Mouse (Mus musculus) heart, postnatal 14 days (tissue): ENCODE measurements around the gene Arhgap8. TPM values are rescaled to one million over a fixed set of nuclear protein-coding genes. Genes with fewer than 3 reads are reported as not detected.
"Not testable (repeated sequence)": the region's sequence is repeated elsewhere in the genome, so short reads cannot be mapped to it uniquely, and the experiment has no call there.

ENCODE experiments used
- DNase-seq, 2 experiments: peaks; one replicate each; pipeline ENCODE4 v3.0.0; 2021 to 2022
- intact Hi-C: fragments of 180-260 bp; cut with DNase I; formaldehyde crosslinking; loops from one replicate; pipeline ENCODE4 v1.15.1; 2025
- total RNA-seq, 2 experiments: library from RNA; stranded (reverse); gene quantifications; 2 replicates each; pipeline ENCODE4 v1.2.3; 2021

Gene Arhgap8
- total RNA-seq, 2 experiments from 2014 or later = 0.86 to 2.6 TPM

DNA sequence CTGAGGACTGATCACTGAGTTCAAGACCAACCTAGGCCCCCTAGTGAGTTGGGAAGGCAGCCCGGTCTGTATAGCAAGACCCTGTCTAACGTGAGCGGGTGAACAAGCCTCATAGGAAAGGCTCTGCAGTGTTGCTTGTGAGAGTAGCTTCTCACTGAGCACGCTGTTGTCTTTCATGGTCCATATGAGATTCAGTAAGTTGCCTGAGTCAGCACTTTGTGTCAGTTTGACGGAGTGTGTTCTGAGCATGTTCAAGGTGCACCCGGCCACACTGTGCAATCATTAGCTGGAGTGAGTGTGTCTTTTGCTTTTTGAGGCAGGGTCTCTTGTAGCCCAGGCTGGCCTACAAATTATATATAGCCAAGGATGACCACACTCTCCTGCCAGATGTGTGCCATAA is 28.3 kb upstream of the Arhgap8 start:
- DNase-seq = no peak
- intact Hi-C loops = no loop called here

DNA sequence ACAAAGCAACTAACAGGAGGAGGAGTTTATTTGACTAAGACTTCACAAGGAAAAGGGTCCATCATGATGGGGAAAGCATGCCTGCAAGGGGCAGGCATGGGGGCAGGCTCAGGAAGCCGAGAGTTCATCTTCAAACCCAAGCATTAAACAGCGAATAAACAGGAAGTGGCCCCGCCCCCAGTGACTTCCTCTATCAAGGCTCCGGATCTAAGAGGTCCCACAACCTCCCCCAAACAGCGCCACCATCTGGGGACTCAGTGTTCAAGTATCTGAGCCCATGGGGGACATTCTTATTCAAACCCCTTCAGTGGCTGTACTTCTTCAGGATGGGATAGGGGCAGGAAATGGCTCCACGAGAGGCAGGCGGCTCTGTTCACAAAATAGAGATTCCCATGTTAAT is 27.2 kb upstream of the Arhgap8 start:
- no peak for DNase-seq
- intact Hi-C loops = no loop called here

DNA sequence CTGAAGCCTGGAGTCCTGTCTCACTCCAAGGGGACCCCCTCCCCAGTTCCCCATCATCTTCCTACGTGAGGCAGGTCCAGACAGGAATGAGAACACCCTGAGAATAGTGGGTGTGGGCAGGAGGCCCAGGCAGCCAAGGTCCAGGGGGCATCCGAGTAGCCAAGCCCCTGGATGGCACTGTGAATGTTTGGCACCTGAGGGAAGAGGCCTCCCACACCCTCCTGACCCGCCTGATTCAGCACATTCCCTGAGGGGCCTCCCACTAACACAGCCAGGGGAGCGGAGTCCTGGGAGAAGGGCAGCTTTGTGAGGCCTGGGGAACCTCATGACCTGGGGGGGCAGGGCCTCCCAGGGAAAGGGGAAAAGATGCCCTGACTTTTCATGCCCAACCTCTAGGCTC is 23.8 kb upstream of the Arhgap8 start:
- DNase-seq = no peak
- intact Hi-C loops = no loop called here

DNA sequence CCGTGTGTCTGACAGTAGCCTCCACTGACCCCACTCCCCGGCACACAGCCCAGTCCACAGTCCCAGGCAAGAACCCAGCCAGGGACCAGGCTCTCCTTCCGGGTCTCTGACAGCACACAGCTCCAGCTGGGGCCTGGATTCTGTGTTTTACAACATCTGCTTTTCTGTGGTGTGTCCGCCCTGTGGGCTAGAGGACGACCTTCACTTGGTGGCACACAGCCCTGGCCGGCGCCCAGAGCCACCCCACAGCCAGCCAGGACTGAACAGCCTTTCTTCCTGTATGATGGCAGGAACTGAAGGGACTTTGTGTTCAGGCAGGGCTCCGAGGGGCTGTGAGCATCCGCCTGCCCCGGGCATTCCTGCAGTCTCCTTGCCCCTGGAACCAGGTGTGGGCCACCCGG is 22.2 kb upstream of the Arhgap8 start:
- DNase-seq = peak; percentile 79 to 82
- intact Hi-C loops = no loop called here

DNA sequence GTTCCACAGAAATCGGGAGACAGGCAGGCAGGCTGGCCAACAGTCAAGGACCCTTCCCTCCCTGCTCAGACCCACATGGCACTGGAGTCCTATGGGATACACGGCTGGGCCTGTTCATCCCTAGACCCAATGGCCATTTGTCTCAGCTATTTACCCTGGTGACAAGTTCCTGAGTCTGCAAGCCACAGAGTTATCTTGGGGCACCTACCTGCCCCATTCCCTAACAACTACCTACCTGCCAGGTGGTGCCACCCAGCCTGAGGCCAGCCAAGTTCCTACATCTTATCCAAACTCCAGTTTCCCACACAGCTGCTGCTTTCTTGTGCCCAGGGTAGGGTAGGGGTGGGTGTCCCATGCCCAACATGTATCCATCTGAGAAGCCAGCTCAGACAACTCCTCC is 21.7 kb upstream of the Arhgap8 start:
- DNase-seq = no peak
- intact Hi-C loops = no loop called here

DNA sequence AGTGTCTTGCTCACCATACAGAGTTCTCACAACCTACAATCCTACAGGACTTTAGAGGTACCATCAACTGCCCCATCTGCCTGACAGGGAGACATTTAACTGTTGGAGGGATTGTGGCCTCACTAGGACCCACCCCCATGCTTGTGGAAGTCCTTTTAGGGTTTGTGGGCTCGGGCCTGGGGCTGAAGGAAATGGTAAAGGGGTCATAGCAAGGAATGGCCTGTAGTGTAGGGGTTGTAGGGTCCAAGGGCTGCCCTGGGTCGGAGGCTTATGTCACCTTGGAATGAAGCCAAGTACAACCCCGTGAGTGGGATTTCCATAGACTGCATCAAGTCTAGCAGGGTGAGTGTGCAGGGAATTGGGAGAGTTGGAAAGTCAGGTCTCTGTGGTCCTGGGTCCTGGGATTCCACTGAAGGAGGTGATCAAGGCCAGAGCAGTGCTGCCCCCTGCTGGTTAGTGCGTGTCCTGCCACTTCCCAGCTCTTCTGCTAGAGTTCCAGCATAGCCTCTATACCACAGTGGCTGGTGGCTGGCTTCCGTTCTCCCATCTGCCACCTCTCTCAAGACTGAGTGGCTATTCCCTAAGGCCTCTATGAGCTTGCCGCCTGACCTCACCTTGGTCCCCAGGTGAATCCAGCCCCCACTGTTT is 19.6 kb upstream of the Arhgap8 start:
- intact Hi-C loops = loop anchor here (1.0 kb wide), 1 partner anchor 29 kb away; no protein-coding TSS in a partner anchor
- peak; percentile 79 to 80 for DNase-seq

DNA sequence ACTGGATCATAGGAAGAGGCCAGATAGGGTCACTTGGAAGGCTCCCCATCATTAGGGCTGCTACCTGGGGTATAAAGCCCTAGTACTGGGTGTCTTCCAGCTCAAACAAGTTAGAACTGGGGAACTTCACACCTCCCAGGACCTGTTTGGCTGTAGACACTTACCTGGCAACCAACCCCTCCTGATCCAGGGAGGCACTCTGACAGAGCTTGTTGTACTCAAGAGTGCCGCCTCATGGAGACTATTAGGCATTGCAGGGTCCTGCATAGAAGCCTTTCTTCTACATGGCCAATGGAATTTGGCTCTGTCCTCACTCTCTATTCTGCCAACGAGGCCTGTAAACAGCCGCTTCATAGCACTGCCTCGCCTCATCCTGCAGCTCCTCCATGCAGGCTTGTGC is 17.9 kb upstream of the Arhgap8 start:
- DNase-seq = peak; percentile 44 to 71
- intact Hi-C loops = no loop called here

DNA sequence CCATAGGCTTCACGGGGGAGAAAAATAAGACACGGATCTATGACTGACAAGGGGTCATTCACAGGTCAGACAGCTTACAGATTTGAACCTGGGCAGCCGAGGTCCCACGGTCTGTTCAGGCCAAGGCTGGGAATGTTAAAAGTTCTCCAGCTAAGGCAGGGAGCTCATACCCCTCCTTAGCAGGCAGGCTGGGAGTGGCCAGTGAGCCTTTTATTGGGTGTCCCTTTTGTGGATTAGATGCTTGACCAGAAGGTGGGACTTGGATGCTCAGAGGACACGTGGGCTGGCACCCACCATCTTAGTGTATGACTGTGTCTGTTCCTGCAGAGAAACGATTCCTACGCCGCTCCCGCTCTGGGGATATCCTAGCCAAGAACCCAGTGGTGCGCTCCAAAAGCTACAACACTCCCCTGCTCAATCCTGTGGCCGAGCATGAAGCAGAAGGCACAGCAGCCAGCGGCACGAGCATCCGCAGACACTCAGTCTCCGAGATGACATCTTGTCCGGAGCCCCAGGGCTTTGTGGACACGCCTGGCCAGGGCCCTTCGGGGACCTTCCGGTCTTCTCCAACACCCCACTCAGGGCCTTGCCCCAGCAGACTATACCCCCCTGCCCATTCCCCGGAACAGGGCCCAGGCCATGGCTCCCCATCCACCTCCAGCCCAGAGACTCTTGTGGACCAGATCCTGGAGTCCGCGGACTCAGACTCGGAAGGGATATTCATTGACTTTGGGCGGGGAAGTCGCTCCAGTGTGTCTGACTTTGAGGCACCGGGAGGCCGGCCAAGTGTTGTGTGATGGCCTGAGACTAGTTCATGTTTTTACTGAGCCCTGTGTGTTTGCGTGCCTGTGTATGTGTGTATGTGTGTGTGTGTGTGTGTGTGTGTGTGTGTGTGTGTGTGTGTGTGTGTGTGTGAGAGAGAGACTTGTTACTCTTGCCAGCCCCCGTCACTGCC is 17.2 kb upstream of the Arhgap8 start:
- DNase-seq = peak in 1 of 2 experiments; percentile 30
- intact Hi-C loops = no loop called here

DNA sequence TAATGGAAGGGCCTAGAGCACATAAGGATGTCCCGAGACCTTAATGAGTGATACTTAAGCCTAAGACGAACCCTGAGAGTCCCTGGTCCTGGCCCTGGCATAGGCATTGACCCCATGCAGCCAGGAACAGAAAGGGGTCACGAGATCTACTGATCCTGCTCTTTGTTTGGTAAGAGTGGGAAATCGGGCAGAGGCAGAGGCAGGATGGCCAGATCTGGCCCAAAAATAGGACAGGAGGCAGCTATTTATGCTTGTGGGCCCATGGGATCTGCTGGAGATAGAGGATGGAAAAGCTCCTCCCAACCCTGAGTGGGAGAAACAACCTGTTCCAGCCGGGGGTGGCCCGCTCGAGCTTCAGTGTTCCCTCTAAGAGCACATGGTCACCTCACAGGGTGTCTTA is 15.9 kb upstream of the Arhgap8 start:
- no peak for DNase-seq
- intact Hi-C loops = no loop called here

DNA sequence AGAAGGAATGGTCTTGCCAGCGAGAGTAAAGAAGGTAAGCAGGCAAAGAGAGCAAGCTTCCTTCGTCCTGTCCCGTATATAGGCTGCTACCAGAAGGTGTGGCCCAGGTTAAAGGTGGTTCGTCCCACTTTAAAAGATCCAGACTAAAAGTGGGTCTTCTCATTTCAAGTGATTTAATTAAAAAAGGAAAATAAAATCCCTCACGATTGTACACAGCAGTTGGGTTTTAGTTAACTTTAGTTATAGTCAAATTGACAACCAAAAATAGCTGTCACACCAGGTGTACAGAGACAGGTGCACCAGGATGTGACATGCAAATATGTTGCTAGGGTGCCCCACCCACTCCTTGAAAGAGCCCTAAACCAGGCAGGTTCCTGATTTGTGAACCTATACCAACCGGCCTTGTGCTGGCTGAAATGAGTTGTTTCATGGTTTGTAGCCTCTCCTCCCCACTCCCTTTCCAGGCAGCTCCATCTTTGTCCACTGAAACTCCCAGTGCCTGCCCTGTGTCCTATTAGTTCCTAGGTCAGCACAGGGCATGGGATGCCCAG is 14.4 kb upstream of the Arhgap8 start:
- intact Hi-C loops = no loop called here

DNA sequence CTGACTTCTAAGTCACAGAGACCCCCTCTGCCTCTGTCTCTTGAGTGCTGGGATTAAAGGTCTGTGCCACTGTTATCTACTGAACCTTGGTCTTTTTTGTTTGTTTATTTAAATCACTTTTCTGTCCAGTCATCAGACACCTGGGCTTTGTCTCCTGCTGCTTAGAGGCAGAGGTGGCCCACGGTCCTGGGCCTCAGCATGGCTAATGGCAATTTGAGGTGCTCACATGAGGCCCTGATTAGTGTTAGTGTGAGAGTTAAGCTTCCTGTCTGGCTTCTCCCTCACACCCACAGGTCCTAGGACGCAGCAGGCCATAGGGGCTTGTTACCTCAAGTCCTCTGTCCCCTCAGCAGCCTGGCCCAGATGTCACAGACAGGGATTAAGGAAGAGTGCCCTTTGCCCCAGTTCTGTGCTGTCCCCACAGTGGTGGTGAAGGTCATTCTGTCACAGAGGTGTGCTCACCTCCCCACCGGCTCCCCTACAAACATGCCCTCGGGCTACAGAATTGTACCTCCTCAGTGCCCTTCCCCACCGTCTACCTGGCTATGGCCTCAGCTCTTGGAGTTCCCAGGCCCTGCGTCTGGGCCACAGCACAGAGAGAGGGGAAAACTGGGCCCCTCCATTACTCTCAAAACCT is 12.8 kb upstream of the Arhgap8 start:
- intact Hi-C loops = no loop called here

More for the DNA sequence above, 14.4 kb upstream of the Arhgap8 start:
- no peak for DNase-seq

DNA sequence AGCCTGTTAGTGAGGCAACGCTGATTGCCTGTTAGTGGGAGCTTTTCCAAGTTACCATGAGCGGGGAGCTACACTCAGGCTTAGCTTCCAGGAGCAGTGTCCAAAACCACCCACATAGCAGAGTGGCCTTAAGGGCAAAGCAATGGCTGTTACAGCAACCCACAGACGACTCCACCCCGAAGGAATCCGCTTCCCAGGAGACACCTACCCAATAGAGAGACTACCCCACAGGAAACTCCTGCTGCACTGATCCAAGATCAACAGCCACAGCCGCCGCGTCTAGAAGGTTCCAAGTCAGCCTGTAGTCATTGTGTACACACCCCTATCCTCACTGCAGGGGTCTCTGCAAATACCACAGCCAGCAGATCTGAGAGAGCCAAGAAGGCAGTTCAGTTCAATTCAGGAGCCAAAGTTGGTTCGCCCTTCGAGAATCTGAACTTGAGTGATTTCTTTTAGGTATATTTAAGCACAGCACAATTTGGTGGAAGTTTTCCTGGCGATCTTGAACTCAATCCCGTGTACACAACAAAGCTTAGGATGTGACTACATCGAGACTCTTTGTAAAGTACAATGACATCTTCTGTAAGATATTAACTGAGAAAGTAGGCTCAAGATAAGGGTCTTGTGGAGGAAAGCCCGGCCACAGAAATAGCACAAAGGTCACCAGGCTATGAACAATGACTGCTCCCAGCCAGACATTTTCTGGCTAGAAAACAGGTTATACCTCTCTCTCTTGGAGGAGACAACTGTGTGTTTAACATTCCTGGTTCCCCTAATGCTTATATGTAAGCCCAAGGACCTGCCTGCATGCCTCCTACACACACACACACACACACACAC is 7.1 kb upstream of the Arhgap8 start:
- intact Hi-C loops = no loop called here
- DNase-seq = peak; percentile 40 to 43

More for the DNA sequence above, 12.8 kb upstream of the Arhgap8 start:
- DNase-seq = no peak

DNA sequence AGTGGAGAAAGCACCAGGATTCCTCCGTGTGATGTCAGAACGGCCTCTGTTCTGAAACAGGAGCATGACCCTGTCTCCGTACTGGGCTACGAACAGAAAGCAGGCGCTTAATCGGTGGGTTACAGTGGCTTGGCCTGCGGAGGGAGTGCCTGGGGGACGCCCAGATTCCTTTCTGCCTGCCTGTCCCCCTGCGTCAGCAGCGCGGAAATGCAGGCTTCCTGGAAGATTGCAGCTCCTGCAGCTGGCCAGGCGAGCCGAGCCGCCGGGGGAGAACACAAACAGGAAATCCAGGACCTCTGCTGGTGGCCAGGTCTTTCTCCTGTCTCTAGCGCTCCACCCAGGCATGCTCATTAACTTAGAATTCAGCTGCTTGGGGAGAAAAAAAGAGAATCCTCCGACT is 5.1 kb upstream of the Arhgap8 start:
- DNase-seq = peak; percentile 87 to 88
- intact Hi-C loops = no loop called here

DNA sequence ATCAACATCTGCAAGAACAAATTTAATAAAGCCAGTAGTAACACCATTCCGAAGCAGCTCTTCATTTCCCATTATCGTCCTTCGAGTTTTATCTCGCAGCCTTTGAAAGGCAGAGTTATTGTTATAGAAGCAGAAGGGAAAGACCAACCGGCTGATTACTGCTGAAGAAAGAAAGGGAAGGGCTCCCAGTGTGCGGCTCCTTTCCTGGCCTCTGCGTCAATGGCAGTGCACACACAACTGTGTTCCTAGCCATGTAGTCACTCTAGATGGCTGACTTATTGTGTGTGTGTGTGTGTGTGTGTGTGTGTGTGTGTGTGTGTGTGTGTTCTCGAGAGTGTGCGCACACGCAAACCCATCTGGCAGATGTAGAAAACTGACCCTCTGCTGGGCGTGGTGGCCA is 4.7 kb upstream of the Arhgap8 start:
- intact Hi-C loops = no loop called here
- no peak for DNase-seq

DNA sequence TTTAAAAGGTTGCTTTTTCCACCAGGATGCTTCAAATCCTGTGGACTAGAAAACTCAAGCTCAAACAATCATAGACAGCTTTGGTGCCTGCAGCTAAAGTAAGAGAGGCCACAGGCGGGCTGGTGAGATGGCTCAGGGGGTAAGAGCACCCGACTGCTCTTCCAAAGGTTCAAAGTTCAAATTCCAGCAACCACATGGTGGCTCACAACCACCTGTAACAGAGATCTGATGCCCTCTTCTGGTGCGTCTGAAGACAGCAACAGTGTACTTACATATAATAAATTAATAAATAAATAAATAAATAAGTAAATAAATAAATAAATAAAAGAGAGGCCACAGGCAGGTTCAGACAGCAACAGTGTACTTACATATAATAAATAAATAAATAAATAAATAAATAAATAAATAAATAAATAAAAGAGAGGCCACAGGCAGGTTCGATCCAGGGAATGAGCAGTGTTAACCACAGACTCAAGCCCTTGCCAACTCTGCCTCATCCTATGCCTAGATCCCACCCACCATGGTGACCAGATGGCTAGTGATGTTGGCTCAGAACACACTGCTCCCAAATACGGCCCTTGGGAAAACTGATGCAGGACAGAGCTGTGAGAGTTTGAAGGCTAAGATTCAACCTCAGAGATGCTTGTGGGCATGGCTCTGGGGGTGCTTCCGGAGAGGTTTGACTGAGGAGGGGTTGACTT is 2.1 kb upstream of the Arhgap8 start:
- DNase-seq, intact Hi-C loops: not testable (repeated sequence)

DNA sequence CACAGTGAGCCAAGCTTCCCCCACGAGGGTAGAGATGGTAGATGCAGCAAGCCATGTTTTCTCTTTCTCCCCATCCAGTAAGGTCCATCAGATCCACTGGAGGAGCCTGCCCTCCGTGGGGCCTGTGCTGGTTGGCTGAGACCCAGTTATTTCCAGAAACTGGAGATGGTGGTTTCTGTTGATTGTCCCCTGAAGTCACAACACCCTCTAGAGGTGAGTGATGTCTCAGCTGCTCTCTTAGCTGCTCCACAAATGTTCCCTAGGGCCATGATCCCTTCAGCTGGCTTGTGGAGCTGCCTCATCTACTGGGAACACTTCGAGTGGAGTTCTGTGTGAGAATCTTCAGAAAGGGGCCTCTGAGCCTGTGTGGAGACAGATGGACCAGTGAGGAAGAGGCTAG is 1.1 kb upstream of the Arhgap8 start:
- intact Hi-C loops = no loop called here
- no peak for DNase-seq

DNA sequence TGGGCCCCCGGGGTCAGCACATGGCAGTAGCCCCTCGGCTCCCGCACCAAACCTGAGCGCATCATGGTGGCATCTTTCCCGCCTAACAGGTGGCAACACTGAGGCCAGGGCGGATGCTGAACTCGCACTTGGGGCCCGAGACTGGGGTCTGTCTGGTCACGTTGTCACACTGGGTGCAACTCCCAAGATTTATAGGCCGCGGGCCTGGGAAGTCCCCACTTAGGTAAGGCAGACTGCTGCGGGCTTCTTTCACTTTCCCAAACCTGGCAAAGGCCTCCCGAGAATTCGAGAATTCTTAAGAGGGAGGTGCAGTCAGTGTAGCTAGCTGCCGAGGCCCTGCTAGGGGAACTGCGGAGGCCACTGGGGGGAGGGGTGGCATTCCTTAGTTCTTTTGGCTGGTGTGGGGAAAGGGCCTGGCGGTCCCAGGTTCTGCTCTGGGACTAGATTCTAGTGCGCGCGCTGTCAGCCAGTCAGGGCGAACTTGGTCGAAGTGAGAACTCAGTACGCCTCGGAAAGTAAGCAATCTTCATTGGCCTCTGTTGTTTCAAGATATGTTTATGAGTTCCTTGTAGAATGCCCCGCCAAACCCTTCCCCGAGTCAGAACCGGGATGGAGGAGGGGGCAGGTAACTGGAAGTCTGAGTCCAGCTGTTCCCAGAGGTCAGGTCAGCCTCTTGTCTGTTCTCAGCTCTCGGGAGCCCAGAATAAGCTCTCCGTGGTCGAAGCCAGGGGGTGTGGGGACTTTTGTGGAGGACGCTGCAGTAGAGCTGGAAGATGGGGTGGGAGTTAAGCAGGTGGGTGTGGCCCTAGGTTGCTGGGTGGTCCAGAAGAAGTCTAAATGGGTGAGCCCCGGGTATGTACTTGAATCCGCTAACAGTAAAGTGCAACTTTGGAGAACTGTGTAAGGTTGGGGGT is 696 bp downstream of the Arhgap8 start:
- DNase-seq = peak; percentile 34 to 39

DNA sequence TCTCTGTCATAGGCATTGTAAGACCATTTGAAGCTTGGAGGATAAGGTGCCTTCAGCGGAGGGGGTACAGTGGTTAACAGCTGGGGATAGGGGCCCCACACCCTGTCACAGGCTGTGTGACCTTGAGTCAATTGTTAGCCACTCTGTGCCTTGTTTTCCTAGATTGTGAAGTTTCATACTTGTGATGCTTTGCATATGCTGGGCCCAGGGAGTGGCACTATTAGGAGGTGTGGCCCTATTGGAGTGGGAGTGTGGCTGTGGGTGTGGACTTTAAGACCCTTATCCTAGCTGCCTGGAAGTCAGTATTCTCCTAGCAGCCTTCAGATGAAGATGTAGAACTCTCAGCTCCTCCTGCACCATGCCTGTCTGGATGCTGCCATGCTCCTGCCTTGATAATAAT is 3.8 kb downstream of the Arhgap8 start:
- DNase-seq, intact Hi-C loops: not testable (repeated sequence)

More for the DNA sequence above, 696 bp downstream of the Arhgap8 start:
- intact Hi-C loops = no loop called here
